Mouse (Mus musculus) stomach, postnatal 0 days (tissue): ENCODE data around the gene Tnfsfm13.

Experiments
- CTCF ChIP-seq: IDR thresholded peaks from 2 replicates; pipeline ENCODE4 v1.5.1; 2016; ENCODE audit warnings: antibody characterized with exemption, low read depth, mild to moderate bottlenecking, moderate library complexity
- EP300 ChIP-seq: optimal IDR thresholded peaks from 2 replicates; pipeline ENCODE3; 2016; ENCODE audit warnings: antibody characterized with exemption

DNA sequence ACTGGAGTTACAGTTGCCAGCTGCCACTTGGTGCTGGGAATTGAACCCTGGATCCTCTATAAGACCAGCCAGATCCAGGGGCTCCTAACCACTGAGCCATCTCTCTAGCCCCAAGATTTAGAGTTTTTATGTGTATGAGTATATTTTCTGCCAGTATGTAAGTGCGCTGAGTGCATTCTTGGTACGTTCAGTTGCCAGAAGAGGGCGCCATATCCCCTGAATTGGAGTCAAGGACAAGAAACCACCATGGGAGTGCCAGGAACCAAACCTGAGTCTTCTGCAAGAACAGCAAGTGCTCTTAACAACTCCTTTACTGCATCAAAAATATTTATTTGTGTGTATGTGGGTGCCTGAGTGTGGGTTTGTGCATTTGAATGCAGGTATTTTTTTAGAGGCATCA lies 33.2 kb upstream of the Tnfsfm13 start:
- no peak for TF ChIP-seq EP300
- peak; percentile 71 for TF ChIP-seq CTCF
